Mouse (Mus musculus) testis, postnatal 10 days (tissue): Measurements from ENCODE around the gene Fbxw10.

Experiments
- DNase-seq: peaks from one replicate; pipeline ENCODE4 v3.0.0; 2021; ENCODE audit warnings: low spot score

Gene Fbxw10

GRCm38 (mm10) chr11:62846961-62847654 lies at the start of gene Fbxw10:
Fbxw10 (plus strand) TSS chr11:62847069.
- no peak for DNase-seq

- DNase-seq = no peak
Measured at GRCm38 (mm10) chr11:62804119-62804518, 42.8 kb upstream of the Fbxw10 start.

GRCm38 (mm10) chr11:62807965-62808364 lies 38.9 kb upstream of the Fbxw10 start:
- DNase-seq = no peak

- DNase-seq = no peak
Measured at GRCm38 (mm10) chr11:62809201-62809600, 37.7 kb upstream of the Fbxw10 start.

- DNase-seq = peak; percentile 51
Measured at GRCm38 (mm10) chr11:62812268-62812667, 34.6 kb upstream of the Fbxw10 start.

GRCm38 (mm10) chr11:62813497-62813896 lies 33.4 kb upstream of the Fbxw10 start:
- DNase-seq = no peak

- DNase-seq = no peak
Measured at GRCm38 (mm10) chr11:62813970-62814624, 32.8 kb upstream of the Fbxw10 start.

- no peak for DNase-seq
Measured at GRCm38 (mm10) chr11:62814625-62815024, 32.2 kb upstream of the Fbxw10 start.

GRCm38 (mm10) chr11:62815438-62815837 lies 31.4 kb upstream of the Fbxw10 start:
- no peak for DNase-seq

GRCm38 (mm10) chr11:62816591-62816990 lies 30.3 kb upstream of the Fbxw10 start:
- DNase-seq = no peak

GRCm38 (mm10) chr11:62819059-62819686 lies 27.7 kb upstream of the Fbxw10 start:
- DNase-seq = no peak

GRCm38 (mm10) chr11:62820059-62820541 lies 26.8 kb upstream of the Fbxw10 start, which contains the start of gene Trim16:
Trim16 (plus strand) TSS chr11:62820231.
- peak; percentile 76 for DNase-seq

GRCm38 (mm10) chr11:62820661-62821437 lies 26.0 kb upstream of the Fbxw10 start:
- DNase-seq = peak; percentile 47

GRCm38 (mm10) chr11:62821893-62822292 lies 25.0 kb upstream of the Fbxw10 start:
- no peak for DNase-seq

GRCm38 (mm10) chr11:62824211-62824610 lies 22.7 kb upstream of the Fbxw10 start:
- DNase-seq = no peak

GRCm38 (mm10) chr11:62825222-62826105 lies 21.4 kb upstream of the Fbxw10 start:
- no peak for DNase-seq

- DNase-seq = no peak
Measured at GRCm38 (mm10) chr11:62826106-62826733, 20.6 kb upstream of the Fbxw10 start.

GRCm38 (mm10) chr11:62827135-62827534 lies 19.7 kb upstream of the Fbxw10 start:
- no peak for DNase-seq

- no peak for DNase-seq
Measured at GRCm38 (mm10) chr11:62827911-62828310, 19.0 kb upstream of the Fbxw10 start.

- DNase-seq = no peak
Measured at GRCm38 (mm10) chr11:62830387-62830786, 16.5 kb upstream of the Fbxw10 start.

- DNase-seq = no peak
Measured at GRCm38 (mm10) chr11:62831906-62832305, 15.0 kb upstream of the Fbxw10 start.
